Mouse (Mus musculus) layer of hippocampus, postnatal 25 days (tissue): ENCODE data around the gene Sgsh. TPM values are rescaled to one million over a fixed set of nuclear protein-coding genes. Genes with fewer than 3 reads are reported as not detected.

Source experiments
- DNase-seq, 2 experiments: peaks; one replicate each; pipeline ENCODE4 v3.0.0; 2022; ENCODE audit warnings: mixed read lengths in 2 of 2, low spot score in 1 of 2; ENCODE audit errors: extremely low spot score in 1 of 2
- microRNA-seq, 2 experiments: library from miRNA; unstranded; fragments of <30 nt; microRNA quantifications; one replicate each; pipeline ENCODE4 v1.2.0; 2021
- total RNA-seq, 2 experiments: library from RNA; stranded (reverse); gene quantifications; 2 replicates each; pipeline ENCODE4 v1.2.3; 2021

Gene Sgsh
- total RNA-seq, 2 experiments from 2014 or later: 5.0 to 5.1 TPM

DNA sequence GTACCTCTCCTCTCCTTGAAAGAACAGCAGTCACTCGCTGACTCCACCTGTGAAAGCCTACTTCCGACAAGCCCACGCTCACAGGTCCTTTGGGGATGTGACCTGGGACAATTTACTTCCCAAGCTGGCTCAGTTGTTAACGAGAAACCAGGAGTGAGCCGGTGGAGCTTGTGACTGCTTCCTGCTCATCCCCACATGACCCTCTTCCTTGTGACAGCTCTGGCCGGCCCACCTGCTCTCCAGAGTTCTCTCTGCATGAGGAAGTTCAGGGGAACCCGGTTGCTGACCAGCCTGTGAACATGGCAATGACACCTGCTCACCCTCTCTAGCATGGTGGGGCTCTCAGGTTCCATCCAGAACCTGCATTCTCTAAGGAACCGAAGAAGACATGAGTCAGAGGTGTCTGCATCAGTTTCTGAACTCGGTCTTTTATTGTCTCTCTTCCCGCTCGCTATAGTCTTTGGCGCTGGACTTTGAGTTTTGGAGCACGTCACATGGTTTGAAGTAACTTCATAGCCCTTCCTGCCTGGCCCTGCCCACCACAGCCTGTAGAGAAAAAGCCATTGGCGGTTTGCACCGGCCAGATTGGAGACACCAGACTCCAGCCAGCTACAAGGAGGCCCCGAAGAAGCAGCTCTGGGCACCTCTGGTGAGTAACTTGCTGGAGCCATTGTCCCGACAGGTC is 40.9 kb downstream of the Sgsh start:
- no peak for DNase-seq

DNA sequence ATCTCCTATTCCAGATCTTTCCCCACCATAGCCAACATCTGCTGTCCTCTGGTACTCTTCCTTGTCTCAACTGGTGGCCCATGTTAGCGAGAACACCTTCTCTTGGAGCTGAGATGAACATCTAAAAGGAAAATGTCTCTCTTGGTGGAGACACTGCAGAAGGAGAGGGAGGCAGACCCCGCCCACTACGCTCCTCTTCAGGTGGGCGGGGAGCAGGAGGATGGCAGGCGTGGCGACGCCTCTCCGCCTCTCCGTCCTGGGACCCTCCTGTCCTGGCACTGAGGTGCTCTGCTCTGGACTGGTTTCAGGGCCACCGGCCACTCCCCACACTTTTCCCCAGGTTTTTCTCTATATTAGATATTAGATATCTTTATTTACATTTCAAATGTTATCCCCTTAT is 44.7 kb downstream of the Sgsh start:
- DNase-seq: no peak

DNA sequence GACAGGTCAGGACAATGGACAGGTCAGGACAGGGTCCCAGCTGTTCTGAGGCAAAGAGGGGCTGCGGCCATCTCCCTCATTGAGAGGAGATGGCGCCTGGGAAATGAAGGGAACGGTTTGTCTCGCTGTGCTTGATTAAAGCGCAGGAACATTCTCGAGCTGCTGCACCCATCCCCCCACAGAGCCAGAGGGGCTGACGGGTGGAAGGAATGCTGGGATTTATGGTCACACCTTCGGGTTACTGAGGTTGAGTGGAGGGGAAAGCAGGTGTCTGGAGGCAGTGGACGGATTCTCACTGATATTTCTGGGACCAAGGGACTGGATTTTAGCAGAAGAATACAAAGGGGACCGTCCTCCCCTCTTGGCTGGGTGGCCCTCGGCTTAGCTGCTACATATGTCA is 47.4 kb downstream of the Sgsh start:
- no peak for DNase-seq

DNA sequence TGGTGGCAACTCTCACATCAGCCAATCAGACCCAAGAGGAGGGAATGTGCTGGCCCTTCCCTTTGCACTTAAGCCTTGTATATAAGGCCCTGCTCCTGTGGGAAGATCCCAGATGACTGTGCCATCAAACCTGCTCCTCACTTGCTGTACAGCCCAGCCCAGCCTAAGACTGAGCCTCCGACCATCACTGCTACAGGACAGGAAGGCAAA is 47.8 kb downstream of the Sgsh start, which contains the start of gene Card14:
Gene Card14 (plus strand): TSS at position 111 of the 210 bp plus-strand sequence.
- DNase-seq: no peak

DNA sequence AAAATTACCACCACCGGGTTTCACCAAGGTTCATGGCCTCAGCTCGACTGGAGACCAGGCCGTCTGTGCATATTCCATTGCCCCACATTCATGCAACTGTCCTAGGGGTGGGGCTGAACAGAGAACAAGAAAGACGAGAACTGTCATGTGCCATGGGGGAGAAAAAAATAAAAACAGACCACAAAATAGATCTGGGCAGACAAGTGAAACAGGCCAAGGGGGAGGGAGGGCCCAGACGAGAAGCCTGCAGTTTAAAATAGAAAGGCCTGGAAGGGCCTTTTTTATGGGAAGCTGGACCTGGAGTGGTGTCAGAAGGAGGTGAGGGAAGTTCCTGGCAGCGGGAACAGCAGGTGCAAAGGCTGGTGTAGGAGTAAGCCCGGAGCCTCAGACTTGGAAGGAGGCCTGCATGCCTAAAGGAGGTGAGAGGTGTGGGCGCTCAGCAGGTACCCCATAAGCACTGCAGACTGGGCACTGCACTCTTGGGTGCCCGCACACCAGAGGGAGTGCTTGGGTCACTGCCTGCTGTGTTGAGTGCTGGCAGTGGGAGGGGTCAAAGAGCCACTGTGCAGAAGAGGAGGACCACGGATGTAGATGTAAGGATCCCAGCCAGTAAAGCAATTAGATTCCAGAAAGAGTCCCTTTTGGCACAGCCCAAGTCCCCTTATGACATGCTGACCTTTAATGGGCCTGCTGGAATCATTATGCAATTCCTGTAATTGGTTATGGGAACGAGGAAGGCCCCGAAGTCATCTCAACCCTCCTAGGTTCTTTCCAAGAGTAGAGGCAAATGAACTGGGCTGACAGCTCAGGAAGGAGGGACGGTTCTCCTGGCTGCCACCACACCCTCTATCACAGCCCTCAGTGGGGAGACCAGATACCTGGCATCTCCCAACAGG is 48.3 kb downstream of the Sgsh start:
- DNase-seq: no peak

DNA sequence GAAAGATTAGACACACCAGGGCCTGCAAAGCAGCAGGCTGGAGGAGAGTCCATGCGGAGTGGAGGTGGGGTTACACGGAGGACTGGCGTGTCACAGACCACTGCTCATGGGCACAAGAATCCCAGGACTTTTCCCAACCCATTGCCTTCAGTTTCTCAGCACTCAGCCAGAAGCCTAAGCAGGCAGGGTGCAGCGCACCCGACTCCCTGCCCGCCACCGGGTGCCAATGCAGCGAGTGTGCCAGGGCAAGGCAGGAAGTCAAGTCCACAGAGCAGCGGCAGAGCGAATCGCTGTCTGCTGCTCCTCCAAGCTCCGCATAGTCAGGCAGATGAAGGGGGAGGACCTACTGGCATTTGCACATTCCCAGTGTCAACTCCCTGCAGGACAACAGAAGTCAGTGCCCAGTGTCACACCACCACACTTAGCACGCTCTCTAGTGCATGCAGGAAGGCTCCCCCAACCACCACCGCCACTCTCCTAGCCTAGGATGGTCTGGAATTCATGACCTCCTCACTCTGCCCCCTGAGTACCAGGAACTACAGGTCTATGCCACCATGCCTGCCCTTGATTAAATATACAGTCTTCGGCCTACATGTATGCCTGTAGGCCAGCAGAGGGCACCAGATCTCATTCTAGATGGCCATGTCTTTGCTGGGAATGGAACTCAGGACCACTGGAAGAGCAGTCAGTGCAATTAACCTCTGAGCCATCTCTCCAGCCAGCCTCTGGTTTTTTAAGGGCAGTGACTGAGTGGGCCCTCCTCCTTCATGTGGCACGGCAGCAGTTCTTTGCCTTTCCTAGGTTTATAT is 50.2 kb downstream of the Sgsh start:
- DNase-seq: peak in 1 of 2 experiments; percentile 58

DNA sequence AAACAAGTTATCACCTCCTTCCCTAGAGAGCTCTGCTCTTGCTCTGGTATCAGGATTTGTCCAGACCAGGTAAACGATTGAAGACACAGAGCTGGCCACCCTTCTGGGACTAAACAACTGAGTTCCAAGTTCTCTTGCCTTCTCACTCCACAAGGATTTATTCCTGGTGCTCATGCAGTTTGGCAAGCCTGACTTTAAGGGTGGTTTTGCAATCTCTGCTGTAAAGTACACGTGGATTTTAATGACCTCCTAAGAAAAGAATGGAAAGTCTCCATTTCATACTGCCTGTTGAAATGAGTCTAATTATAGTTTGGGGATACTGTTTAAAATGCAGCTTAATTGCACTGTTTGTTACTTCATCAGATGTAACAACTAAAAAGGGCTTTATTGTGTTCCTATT is 54.4 kb downstream of the Sgsh start:
- DNase-seq: no peak

DNA sequence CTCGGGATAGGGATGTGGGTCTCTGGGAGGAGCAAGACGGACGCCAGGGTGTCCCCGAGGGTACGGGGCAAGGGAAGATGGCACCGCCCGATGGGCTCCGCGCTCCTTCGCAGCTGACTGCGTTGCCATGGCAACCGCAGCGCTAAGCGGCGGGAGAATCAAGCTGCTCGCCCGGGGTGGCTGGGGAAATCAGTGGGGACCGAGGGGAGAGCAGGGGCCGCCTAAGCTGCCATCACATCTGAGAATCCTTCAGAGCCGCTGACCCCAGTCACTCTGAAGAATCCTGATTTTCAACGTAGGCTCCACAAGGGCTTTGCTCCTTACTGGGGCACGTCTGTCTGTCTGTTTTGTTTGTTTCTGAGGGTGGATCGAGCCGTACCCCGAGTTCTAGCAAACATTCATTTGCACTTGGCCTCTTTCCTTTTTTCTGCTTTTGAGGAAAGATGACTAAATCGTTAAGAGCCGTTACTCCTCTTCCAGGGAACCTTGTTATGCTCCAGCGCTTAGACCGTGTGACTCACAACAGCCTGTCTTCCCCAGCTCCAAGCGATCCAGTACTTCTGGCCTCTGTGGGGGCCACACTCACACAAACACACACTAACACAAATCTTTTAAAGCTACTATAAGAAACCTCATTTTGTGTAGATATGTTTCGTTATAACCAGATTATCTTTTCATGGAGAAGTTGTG is 54.9 kb downstream of the Sgsh start:
- no peak for DNase-seq

DNA sequence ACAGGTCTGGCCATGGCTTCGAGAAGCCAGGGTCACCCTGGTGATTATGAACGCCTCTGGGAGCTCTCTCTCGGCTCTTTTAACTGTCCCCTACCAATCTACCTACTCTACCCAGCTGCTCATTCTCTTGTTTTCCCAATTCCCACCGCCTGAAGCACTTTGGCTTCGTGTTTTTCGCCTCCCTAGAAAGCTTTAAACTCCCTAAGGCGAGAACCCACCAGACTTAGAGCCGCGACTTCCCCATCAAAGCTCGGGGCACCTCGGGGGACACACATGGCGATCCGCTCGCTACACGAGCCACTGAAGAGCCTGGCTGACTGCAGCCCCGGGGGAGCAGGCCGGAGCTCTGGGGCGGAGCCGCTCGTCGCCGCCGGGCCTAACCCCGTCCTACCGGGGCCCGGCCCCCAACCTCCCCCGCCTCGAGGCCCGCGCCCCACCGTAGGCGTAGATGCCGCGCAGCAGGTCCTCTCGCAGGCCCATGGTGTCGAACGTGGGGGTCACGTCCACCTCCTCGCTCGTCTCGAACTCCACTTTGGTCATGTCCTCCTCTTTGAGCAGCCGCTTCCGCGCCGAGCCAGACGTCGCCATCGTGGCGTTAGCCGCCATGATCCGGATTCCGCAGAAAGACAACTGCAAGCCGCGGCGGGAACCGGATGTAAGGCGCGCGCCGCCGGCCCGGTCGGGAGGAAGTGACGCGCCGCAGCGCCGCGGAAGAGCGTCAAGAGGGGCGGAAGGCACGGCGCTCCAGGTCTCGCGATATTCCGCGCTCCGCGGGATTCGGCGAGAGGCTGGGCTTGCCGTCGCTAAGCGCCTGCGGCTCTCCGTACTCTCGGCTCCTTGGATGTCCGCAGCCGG is 55.7 kb downstream of the Sgsh start, which contains the start of gene Eif4a3:
Gene Eif4a3 (minus strand): TSS at position 699 of the 855 bp plus-strand sequence.
- peak; percentile 95 to 96 for DNase-seq

DNA sequence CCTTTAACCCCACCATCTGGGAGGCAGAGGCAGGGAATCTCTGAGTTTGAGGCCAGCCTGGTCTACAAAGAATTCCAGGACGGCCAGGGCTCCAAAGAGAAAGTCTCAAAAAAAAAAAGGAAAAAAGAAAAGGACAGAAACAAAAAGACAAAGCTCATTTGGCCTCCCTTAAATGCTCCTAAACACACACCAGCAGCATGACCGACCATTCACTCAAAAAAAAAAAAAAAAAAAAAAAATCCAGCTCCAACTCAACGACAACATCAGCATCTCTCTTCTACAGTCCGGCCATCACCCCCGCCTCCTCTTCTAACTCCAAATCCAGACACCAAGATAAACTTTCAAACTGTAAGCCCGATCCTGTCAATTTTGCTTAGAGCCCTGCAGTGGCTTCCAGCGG is 56.4 kb downstream of the Sgsh start:
- no peak for DNase-seq

DNA sequence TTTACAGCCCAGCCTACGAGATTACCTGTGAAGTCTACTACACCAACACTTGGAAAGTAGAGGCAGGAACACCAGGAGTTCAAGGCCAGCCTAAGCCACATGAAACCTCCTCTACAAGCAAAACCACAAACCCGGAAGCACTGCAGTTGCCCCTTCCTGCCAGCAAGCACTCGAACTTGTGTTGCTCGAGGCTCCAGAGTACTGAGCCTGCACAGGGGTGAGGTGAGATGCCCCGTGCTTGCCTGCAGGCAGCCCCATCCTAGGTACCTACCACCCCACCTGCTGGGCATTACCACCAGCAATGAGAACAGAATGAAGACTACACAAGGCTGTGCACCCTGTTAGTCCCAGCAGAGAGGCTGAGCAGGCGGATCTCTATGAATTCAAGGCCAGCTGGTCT is 57.3 kb downstream of the Sgsh start:
- DNase-seq: no peak

Small RNA genes lying within 50 kb of the gene (microRNA-seq; reads per million reads assigned to microRNA genes)
- gene Mir1932: 0 reads per million in 2 experiments

Other genes with a start within 250 kb of the Sgsh start
- 10 to 100 TPM; 53.6 to 55.9 TPM for gene Tbc1d16, start 127.0 kb downstream of the Sgsh start, total RNA-seq
- 1 to 10 TPM; 1.5 to 5.5 TPM for gene Ccdc40, start 127.0 kb downstream of the Sgsh start, total RNA-seq
- 100 to 1,000 TPM; 304 to 308 TPM for gene Gaa, start 87.6 kb downstream of the Sgsh start, total RNA-seq
- gene Eif4a3, start 55.4 kb downstream of the Sgsh start, total RNA-seq: 10 to 100 TPM; 82.2 to 91.7 TPM
- under 1 TPM; 0.52 to 0.98 TPM for gene Card14, start 47.8 kb downstream of the Sgsh start, total RNA-seq
- gene Slc26a11, start within 50 bp of the Sgsh start, total RNA-seq: 1 to 10 TPM; 5.3 to 6.4 TPM
- gene Rnf213, start 37.6 kb upstream of the Sgsh start, total RNA-seq: 1 to 10 TPM; 3.6 to 4.3 TPM
- gene Endov, start 135.8 kb upstream of the Sgsh start, total RNA-seq: 10 to 100 TPM; 35.6 to 38.2 TPM
- 100 to 1,000 TPM; 388 to 423 TPM for gene Nptx1, start 192.2 kb upstream of the Sgsh start, total RNA-seq
- gene Rptor, start 247.4 kb upstream of the Sgsh start, total RNA-seq: 10 to 100 TPM; 59.7 to 62.9 TPM